Mouse (Mus musculus) liver, embryonic 14.5 days (tissue): ENCODE data around the gene Fbll1.

Source experiments
- CTCF ChIP-seq: IDR thresholded peaks from 2 replicates; pipeline ENCODE4 v1.5.1; 2016; ENCODE audit warnings: antibody characterized with exemption, low read depth, control low read depth
- EP300 ChIP-seq: IDR thresholded peaks from 2 replicates; pipeline ENCODE4 v1.6.1; 2016; ENCODE audit warnings: antibody characterized with exemption, low read depth

DNA sequence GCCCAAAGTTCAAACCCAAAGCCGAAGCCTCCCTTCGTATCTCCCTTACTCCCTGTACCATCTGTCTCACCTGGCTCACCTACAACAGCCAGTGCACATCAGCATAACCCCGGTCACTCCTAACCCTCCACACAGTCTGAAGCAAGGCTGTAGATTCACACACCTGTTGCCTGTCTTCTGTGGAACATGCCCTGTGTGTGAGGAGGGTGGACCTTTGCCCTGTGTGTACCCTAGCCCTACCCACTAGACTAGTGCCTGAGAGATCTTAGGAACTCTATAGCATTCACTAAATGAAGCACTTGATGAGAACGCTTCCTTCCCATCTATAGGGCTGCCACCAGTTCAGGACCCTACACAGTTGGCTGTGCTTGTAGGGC, 38.1 kb downstream of the Fbll1 start:
- TF ChIP-seq CTCF (no peak), EP300 (no peak)
